Mouse (Mus musculus): ENCODE measurements at regions not wholly inside any gene's neighbourhood (a gene's known extent, or its start where the extent isn't known, plus 50 kb on each side); places are given as distances from the start of the nearest gene placed in this dataset.
"Not testable (repeated sequence)": the region's sequence is repeated elsewhere in the genome, so short reads cannot be mapped to it uniquely, and the experiment has no call there.

DNA sequence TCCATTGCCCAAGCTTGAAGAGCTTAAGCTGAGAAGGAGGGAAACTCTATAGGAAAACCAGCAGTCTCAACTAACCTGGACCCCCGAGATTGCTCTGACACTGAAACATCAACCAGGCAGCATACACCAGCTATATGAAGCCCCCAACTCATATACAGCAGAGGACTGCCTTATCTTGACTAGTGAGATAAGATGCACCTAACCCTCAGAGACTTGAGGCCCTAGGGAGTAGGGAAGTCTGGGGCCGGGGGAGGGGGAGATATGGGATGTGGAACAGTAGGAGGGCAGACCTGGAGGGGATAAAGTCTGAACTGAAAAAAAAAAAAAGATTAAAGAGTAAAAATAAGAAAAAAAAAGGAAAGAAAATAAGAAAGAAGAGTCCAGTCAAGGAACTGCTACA lies 540.5 kb upstream of the Pkdcc start:
- ATAC-seq (replicated peaks; ENCODE audit: poor library complexity, severe bottlenecking) = no peak

DNA sequence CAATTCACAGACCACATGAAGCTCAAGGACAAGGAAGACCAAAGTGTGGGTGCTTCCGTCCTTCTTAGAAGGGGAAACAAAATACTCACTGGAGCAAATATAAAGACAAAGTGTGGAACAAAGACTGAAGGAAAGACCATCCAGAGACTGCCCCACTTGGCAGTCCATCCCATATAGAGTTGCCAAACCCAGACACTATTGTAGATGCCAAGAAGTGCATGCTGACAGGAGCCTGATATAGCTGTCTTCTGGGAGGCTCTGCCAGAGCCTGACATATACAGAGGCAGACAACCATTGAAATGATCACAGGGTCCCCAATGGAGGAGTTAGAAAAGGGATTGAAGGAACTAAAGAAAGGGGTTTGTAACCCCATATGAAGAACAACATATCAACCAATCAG lies 548.5 kb upstream of the Pkdcc start:
- not testable (repeated sequence) for ATAC-seq (replicated peaks; ENCODE audit: poor library complexity, severe bottlenecking)

DNA sequence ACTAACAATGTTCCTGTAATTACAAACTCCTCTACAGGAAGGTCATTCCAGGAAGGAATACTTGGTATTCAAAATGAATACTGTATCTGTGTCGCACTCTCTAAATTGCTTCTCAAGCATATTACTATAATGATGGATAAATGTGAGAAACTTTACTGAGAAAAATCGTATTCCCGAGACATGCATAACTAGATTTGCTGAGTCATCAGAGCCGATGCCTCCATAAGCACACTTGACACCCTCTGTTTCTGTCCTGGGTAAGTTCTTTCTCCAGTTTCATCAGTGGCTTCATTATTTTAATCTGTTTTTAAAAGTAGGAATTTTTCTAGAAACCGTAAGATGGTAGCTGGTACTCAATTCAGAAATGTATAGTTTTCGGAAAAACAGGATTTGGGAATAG lies 550.7 kb upstream of the Pkdcc start:
- no peak for ATAC-seq (replicated peaks; ENCODE audit: poor library complexity, severe bottlenecking)

DNA sequence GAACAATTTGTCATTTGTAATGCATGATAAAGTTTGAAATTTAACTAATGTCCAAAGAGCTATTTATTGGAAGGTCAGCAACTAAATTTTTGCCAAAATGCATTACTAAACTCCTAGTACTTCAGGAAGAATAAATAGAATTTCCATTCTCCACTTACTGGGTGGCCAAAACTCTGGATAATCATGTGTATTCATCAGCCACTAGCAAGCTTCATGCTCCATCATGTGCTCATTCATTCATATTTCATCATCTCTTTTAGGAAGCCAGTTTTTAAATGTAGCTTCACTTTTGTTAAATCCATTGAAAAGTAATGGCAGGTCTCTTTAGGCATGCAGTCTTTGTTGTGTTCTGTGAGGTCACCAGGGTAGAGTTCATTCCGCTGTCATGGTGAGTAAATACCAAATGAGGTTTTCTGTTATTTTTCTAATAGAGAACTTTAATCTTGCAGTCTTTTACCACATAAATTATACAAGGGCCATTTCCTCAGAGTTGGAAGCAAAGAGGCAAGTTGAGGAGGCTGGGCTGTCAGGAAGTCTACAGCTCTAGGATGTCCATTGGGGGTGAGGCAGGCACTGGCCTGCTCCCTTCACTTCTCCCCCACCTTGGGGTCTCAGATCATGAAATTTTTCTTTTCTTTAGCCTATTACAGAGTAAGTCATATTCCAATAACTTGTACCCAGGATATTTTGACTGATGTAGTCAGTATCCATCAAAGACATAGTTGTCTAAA lies 578.5 kb upstream of the Pkdcc start:
- ATAC-seq (replicated peaks; ENCODE audit: poor library complexity, severe bottlenecking) = no peak

DNA sequence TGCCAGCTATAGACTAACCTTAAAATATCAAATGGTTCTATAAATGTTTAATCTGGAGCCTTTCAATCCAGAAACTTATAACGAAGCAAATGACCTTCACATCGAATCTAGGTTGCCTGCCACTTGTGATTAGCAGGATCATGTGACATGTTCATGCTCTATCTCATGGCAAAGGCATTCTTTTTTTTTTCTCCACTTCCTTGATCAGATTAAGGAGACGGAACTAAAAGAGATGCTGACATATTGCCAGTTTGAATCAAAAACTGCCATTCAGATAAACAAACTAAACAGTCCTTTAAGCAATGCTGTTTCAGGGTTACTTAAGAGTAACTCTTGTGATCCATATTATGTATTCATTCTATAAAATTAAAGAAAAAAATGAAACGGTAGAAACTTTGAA lies 579.2 kb upstream of the Pkdcc start:
- no peak for ATAC-seq (replicated peaks; ENCODE audit: poor library complexity, severe bottlenecking)

DNA sequence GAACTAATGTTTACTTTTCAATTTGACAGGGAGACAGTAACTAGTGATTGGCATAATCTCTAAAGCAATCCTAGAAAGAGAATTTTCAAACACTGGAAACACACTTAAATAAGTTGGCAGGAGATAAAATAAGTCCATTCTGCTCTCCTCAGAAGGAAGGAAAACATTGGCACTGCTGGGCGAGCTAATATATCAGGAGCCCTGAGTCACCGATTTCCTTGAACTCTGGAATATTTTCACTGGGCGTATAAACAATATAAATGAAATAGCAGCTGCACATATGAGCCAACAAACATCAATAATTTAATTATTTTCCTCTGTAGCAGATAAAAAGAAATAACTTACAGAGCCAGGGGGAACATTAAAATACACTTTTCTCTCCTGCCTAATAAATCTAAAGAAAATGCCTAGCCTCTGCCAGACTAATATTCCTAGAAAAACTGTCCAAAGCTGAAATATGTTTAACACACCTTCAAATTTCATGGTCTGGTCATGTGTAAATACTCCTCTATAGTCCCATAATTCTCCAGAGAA lies 608.4 kb upstream of the Pkdcc start:
- ATAC-seq (replicated peaks; ENCODE audit: poor library complexity, severe bottlenecking) = no peak

DNA sequence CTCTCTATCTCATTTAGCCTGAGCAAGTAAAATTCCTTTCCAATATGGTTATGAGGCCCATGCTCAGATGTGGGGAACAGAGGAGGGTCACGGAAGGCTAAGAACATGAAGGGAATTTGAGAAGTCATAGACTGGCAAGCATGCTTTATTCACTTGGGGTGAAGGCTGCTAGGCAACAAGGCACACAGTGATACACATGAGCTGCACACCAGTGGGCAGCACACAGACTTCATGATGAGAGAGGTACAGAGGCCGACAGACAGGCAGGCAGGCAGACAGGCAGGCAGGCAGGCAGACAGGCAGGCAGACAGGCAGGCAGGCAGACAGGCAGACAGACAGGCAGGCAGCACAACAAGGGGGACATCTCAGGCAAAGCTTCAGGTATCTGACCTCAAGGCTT lies 631.3 kb upstream of the Pkdcc start:
- ATAC-seq (replicated peaks; ENCODE audit: poor library complexity, severe bottlenecking) = no peak

DNA sequence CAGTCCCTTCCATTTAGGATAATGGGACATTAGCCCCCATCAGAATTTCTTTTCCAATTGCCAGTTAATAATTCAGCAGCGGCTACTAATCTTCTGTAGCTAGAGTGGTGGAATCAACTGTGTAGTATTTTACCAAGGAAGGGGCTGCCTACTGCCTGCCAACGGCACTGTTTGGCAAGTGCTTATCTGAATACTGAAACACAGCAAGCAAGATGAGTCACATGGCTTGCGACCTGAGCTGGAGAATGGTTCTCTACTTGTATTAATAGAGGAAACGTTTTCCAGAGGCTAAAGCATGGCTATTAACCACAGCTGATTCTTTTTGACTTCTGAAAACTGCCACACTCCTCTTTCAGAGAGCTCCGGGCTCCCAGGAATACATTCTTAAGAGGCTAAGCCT lies 681.6 kb upstream of the Pkdcc start:
- ATAC-seq (replicated peaks; ENCODE audit: poor library complexity, severe bottlenecking) = no peak

DNA sequence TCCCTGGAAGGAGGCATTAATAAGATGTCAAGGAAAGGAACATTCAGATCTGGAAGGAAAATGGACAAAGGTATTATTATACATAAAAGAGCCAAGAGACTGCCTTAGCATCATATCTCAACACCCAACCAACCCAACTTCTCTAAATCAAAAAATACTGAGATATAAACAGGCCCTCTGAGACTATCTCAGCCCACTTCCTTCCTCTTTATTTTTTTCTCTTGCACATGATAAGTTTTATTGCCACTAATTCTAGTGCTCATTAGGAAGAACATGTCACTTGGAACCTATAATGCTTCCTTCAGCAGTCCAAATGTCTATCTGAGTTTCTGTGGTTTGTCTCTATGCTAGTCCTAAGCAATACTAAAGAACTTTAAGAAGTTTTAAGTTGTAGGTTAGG lies 697.0 kb upstream of the Pkdcc start:
- no peak for ATAC-seq (replicated peaks; ENCODE audit: poor library complexity, severe bottlenecking)

DNA sequence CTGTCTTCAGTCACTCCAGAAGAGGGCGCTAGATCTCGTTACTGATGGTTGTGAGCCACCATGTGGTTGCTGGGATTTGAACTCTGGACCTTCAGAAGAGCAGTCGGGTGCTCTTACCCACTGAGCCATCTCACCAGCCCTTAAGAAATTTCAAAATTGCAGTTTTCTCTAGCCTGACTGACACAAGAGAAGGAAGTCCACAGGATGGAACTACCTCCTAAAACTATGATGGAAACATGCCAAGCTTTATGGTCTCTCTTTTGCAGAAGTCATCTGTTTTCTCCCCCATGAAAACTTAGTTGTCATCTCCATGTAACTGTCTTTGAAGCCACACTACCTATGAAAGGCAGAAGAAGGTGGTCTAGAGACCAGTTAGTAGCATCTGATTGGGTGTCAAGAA lies 698.2 kb upstream of the Pkdcc start:
- no peak for ATAC-seq (replicated peaks; ENCODE audit: poor library complexity, severe bottlenecking)

DNA sequence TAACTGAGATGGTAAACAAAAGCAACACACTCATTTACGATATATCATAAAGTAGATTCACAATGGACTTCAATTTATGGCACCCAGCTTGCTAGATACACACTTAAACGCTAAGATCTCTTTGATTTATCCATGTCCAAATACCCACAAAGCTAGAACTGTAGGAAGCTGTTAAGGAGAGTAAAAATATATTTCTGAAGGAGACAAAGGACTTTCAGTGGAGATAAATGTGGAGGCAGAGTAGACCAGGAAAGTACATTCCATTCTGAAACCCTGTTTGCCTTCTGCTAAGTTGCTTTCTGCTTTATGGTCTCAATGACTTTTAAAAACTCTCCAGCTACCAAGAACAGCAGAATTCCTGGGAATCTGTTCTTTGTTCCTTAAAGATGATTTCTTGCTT lies 701.3 kb upstream of the Pkdcc start:
- no peak for ATAC-seq (replicated peaks; ENCODE audit: poor library complexity, severe bottlenecking)

DNA sequence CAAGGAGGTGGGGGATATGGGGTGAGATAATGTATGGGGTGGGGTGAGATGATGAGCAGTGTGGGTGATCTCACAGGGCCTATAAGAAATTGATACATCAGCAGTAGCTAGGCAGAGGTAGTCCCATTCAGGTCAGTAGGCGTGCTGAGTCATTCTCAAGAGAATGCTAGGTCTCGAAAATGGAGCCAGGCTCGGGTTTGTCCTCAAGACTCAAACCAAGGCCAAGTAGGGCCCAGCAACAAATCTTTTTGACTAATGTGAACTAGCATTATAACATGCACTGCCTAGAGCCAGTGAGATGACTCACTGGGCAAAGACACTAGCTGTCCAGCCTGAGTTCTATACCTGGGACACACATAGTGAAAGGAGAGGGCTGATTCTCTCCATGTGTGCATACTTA lies 710.8 kb upstream of the Pkdcc start:
- ATAC-seq (replicated peaks; ENCODE audit: poor library complexity, severe bottlenecking) = no peak

DNA sequence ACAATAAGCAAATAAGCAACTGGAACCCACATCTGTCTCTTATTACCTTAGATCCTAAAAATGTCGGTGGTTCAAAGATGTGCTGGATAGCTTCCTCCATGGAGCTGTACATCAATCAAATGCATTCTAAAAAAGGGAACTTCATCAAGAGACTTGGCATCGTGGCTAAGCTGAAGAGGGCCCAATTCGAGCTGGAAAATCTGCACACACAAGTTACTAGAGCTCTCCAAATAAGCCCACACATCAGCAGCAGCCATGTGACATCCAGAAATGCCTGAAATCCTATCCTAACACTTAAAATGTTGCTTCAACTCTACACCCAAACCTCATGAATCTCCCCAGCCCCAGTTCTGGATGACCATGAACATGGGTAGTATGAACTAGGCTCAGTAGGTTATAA lies 729.5 kb upstream of the Pkdcc start:
- no peak for ATAC-seq (replicated peaks; ENCODE audit: poor library complexity, severe bottlenecking)

DNA sequence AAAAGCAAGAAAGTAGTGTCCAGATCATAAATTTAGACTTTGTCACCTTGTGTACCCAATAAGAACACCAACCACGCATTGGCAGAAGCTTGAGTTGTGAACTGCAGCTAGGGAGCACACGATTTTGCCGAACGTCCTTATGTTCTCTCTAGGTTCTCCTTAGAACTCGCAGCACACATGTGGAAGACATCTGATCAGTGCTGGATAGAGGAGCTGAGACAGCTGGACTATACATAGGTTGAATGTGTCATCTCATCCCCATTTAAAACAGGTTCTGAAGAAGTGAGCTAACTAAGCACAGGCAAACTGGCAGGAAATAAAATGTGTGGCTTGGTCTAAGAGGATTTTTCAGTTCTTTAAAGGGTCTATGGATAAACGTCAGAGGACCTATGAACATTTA lies 730.5 kb upstream of the Pkdcc start:
- no peak for ATAC-seq (replicated peaks; ENCODE audit: poor library complexity, severe bottlenecking)

DNA sequence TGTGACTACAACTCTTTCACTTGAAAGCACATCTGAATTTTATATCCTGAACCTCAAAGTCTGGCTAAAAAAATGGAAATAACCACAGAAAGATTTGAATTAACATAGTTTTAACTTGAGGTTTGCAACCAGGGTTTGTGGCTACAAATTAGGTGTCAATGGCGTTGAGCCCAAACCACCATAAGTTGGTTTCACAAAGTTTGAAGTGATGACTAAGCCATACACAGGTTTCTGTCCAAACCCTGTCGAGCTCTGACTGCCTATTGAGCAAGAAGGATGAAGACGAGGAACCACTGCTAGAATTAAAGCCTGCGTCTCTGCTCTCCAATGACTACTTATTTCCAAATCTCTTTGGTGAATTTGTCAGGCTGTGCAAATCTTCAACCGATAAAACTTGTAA lies 719.8 kb upstream of the Slc8a1 start:
- ATAC-seq (replicated peaks; ENCODE audit: poor library complexity, severe bottlenecking) = peak; percentile 52; the same call in 1 of the 2 replicates

DNA sequence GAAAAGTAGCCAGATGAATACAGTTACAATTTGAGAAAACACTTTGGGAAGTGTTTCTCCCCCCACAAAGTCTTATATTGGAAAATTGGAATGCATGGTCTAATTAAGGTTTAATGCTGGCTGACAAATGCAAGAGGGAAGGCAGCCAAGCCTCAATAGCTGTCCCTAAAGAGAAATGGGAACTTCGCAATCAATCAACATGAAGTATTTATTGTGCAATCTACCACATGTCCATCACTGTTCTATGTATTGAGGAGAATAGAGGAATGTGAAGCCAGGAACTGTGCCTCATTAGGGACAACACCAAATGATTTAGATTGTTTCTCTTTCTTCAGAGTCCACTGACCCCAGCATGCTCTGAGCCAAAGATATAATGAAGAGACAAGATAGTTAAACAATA lies 715.7 kb upstream of the Slc8a1 start:
- peak; percentile 81 for ATAC-seq (replicated peaks; ENCODE audit: poor library complexity, severe bottlenecking)

DNA sequence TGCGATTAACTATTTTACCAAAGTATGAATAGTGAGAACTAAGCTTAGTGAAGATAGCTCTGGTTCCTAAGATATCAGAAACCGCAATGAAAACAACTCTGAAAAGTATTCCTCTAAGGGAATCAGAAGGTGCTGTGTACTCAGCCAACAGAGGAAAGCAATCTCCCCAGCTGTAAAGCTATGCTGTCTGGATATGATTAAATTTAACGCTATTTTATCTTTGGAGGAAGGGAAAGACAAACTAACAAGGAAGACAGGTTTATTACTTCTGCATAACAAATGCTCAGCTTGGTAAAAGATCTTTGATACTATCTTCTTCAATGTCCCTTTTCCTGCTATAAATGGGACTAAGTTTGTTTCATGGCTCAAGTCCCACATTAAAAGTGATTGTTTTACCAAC lies 700.9 kb upstream of the Slc8a1 start:
- no peak for ATAC-seq (replicated peaks; ENCODE audit: poor library complexity, severe bottlenecking)

DNA sequence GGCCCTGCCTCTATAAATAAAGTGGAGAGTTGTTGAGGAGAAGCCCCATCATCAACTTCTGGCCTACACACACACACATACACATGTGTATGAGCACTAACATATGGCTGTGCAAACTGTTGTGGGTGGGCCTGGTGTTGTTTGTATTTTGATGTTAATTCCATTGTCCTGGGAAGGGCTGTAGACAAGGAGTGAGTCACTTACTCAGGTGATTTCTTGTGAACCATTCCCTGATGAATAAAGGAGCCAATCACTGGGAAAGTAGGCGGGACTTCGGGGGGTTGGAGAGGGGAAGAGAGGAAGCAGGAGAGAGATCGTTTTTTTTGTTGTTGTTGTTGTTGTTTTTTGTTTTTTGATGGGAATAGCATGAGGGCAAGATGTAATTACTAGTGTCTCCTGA lies 699.0 kb upstream of the Slc8a1 start:
- no peak for ATAC-seq (replicated peaks; ENCODE audit: poor library complexity, severe bottlenecking)

DNA sequence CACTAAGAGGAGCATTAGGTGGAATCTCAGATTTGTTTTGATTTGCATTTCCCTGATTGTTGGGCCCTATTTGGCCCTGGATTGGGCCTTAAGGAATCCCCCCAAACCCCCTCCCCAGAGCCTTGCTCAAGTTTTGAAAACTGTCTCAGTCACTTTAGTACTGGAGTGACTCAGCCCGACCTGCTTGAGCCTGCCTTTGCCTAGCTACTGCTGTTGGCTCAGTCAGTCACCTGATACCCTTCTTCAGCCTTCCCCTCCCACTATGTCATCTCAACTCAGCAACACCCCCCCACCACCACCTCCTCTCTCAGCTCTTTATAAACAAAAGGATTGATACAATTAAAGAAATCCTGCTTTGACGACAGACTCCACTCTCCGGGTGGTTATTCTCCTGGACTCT lies 694.5 kb upstream of the Slc8a1 start:
- no peak for ATAC-seq (replicated peaks; ENCODE audit: poor library complexity, severe bottlenecking)

DNA sequence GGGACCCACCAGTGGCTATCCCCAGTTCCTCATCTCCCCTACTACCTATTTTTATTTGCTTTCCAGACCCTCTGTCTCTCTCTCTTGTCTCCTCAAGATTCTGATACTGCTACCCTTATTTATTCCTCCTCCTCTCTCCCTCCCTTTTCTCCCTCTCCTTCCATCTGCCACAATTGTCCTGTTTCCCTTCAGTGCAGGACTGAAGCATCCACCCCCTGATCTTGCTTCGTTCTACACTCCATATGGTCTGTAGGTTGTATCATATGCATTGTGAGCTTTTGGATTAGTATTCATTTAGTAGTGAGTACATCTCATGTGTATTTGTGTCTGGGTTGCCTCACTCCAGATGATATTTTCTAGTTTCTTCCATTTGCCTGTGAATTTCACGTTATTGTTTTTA lies 670.1 kb upstream of the Slc8a1 start:
- ATAC-seq (replicated peaks; ENCODE audit: poor library complexity, severe bottlenecking) = no peak

DNA sequence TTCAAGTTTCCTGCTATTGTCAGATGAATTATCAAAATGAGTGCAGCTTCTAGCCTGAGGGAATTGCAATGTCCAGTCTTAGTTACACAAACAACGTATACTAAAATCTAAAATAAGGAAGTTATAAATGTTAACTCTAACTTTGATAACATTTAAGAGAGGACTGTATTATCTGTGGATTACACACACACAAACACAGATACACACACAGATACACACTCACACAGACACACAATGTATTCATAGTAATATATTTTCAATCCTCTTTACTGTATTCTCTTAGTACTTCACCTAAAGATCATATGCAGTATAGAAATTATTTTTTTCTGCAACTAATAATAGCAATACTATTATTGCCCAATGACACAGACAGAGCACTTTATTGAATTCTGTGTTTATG lies 661.2 kb upstream of the Slc8a1 start:
- no peak for ATAC-seq (replicated peaks; ENCODE audit: poor library complexity, severe bottlenecking)

DNA sequence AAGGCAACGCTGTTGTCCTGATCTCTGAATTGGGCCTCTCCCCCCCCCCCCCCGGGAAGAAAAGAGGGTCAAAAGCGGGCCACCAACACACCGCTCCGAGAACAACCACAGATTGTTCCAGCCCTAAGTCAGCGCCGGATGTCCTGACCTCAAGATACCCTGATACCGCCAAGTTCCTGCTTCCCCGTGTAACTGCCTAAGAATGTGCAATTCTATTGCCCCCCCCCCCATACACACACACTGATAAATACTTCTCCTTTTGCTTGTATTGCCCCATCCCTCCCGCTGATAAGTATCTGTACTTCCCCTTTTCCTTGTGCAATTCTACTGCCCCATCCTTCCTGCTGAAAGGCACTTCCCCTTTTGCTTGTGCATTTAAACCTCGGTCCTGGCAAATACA lies 641.2 kb upstream of the Slc8a1 start:
- ATAC-seq (replicated peaks; ENCODE audit: poor library complexity, severe bottlenecking) = not testable (repeated sequence)
